Mouse (Mus musculus): ENCODE measurements around the gene Celf2. TPM values are rescaled to one million over a fixed set of nuclear protein-coding genes. Genes with fewer than 3 reads are reported as not detected.

The Celf2 gene
- polyA plus RNA-seq, 1 experiment from 2014 or later = 59.8 TPM

DNA sequence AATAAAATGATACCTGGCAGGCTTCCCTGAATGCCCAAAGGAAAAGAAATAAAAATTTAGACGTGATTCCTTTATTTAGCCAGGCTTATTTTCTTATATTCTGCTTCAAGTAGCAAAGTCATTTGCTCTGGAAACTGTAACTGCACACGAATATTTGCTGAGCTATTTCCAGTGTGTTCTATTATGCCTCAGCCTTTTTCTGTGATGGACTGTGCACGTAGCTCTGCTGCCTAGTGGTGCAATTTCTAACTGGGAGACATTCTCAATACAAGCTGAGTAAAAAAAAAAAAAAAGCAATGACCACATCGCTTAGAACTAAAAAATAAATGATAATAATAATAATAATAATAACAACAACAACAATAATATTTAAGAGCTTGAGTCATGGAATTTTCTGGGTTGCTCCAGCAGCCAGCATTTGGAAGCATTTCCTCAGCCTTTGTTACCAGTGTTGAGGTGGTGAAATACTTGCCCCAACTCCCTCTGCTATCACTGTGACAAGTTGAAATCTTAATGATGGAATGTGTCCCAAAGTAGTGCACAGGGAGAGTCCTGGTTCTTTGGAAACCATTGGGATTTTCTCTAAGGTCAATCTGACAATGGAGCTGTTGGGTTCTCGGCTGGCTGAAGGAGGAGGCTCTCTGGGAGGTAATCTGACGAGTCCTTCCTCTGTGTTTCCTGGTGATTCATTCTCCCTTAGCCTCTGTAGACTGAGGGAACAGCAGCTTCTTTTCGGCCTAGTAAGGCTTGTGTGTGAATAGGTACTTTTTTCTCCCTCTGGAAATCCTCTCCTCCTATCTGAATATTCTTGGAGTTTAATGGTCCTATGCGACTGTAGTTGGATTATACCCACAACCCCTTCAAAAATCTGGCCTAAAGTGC lies 181.1 kb downstream of the Celf2 start:
- no peaks in the 10 kb centered on the region for H3K27me3 ChIP-seq (ENCODE audit: control insufficient read depth, insufficient read depth, low read length)
- WGBS = 78% methylated on average over 8 of the region's 8 CpGs
- H3K4me2 ChIP-seq (replicated peaks; ENCODE audit: low read depth, low read length) = no peak overlapping the region
- no peak overlapping the region for H3K4me3 ChIP-seq (ENCODE audit: low read depth, low read length)
- H3K9ac ChIP-seq (replicated peaks; ENCODE audit: low read depth, low read length) = no peak overlapping the region
- H3K9me3 ChIP-seq (ENCODE audit: control insufficient read depth, low read depth, low read length) = no peaks in the 10 kb centered on the region
- no peak overlapping the region for H3K27ac ChIP-seq (ENCODE audit: low read length)
- no peaks in the 10 kb centered on the region for H3K4me1 ChIP-seq (ENCODE audit: control insufficient read depth, insufficient read depth, low read length)
- no peak for ATAC-seq (ENCODE audit: insufficient number of reproducible peaks, insufficient read depth, low FRiP score, low read depth)
- no peaks in the 10 kb centered on the region for H3K36me3 ChIP-seq (ENCODE audit: control insufficient read depth, insufficient read depth, low read length)

DNA sequence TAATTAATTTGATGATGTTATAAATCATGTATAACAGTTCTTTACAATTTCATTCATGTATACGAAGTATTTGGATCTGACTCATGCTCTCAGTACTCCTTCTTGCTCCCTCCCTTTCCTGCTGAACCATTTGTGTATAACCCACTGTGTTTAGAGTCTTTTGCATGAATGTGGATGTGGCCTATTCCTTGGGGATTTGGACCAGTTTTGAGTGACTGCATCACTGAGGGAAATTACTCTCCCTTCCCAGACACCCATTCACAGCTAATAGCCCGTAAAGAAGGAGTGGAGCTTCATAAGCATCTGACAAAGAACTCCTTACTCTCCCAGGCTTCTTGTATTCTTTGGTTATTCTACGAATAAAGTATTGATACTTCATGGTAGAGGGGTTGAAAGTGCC lies 189.6 kb downstream of the Celf2 start:
- no peaks in the 10 kb centered on the region for H3K9me3 ChIP-seq (ENCODE audit: control insufficient read depth, low read depth, low read length)
- H3K9ac ChIP-seq (replicated peaks; ENCODE audit: low read depth, low read length) = no peak overlapping the region
- H3K4me2 ChIP-seq (replicated peaks; ENCODE audit: low read depth, low read length) = no peak overlapping the region
- H3K27ac ChIP-seq (ENCODE audit: low read length) = no peak overlapping the region
- H3K36me3 ChIP-seq (ENCODE audit: control insufficient read depth, insufficient read depth, low read length) = no peaks in the 10 kb centered on the region
- no peak for ATAC-seq (ENCODE audit: insufficient number of reproducible peaks, insufficient read depth, low FRiP score, low read depth)
- no peaks in the 10 kb centered on the region for H3K27me3 ChIP-seq (ENCODE audit: control insufficient read depth, insufficient read depth, low read length)
- no peak overlapping the region for H3K4me3 ChIP-seq (ENCODE audit: low read depth, low read length)
- 83% methylated on average over 3 of the region's 3 CpGs for WGBS
- H3K4me1 ChIP-seq (ENCODE audit: control insufficient read depth, insufficient read depth, low read length) = no peaks in the 10 kb centered on the region

DNA sequence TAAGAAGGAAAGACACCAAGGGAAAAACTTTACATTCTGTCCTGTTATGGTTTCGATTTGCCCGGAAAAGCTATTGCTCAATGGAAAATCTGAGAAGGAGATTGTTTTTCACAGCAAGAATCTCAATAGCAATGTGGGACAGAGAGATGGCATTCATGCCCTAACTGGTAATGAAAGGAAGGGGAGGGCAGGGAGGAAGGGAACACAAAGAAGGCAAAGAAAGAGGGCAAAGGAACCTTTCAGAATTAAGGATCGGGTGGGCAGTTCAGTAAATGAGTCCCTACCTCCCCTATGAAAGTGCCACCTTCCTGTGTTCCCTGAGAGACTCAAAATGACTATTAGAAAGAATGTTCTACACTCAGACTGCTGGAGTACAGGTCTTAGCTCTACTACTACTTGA lies 197.6 kb downstream of the Celf2 start:
- H3K36me3 ChIP-seq (ENCODE audit: control insufficient read depth, insufficient read depth, low read length) = no peaks in the 10 kb centered on the region
- H3K27me3 ChIP-seq (ENCODE audit: control insufficient read depth, insufficient read depth, low read length) = no peaks in the 10 kb centered on the region
- H3K27ac ChIP-seq (ENCODE audit: low read length) = no peak overlapping the region
- no peak overlapping the region for H3K4me3 ChIP-seq (ENCODE audit: low read depth, low read length)
- no peaks in the 10 kb centered on the region for H3K9me3 ChIP-seq (ENCODE audit: control insufficient read depth, low read depth, low read length)
- 86% methylated on average over 3 of the region's 3 CpGs for WGBS
- no peaks in the 10 kb centered on the region for H3K4me1 ChIP-seq (ENCODE audit: control insufficient read depth, insufficient read depth, low read length)
- no peak for ATAC-seq (ENCODE audit: insufficient number of reproducible peaks, insufficient read depth, low FRiP score, low read depth)
- no peak overlapping the region for H3K4me2 ChIP-seq (replicated peaks; ENCODE audit: low read depth, low read length)
- H3K9ac ChIP-seq (replicated peaks; ENCODE audit: low read depth, low read length) = no peak overlapping the region

DNA sequence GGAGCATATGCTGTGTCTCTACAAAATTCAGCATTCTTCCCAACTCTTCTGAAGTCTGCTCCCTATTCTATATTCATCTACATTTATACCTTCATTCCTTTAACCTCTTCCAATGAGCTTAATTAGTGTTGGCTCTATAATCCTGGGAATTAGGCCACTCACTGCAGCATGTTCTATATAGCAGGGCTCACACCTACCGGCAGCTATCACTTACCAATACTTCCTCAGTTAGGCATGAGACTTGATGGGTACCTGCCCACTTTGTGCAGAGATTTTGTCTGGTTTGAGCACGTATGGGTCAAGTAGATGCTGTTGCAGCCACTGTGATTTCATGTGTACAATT lies 198.6 kb downstream of the Celf2 start:
- H3K4me1 ChIP-seq (ENCODE audit: control insufficient read depth, insufficient read depth, low read length) = no peaks in the 10 kb centered on the region
- no peak overlapping the region for H3K4me3 ChIP-seq (ENCODE audit: low read depth, low read length)
- H3K9me3 ChIP-seq (ENCODE audit: control insufficient read depth, low read depth, low read length) = no peaks in the 10 kb centered on the region
- no peaks in the 10 kb centered on the region for H3K36me3 ChIP-seq (ENCODE audit: control insufficient read depth, insufficient read depth, low read length)
- no peaks in the 10 kb centered on the region for H3K27me3 ChIP-seq (ENCODE audit: control insufficient read depth, insufficient read depth, low read length)
- 88% methylated on average over 2 of the region's 2 CpGs for WGBS
- H3K27ac ChIP-seq (ENCODE audit: low read length) = no peak overlapping the region
- H3K9ac ChIP-seq (replicated peaks; ENCODE audit: low read depth, low read length) = no peak overlapping the region
- no peak overlapping the region for H3K4me2 ChIP-seq (replicated peaks; ENCODE audit: low read depth, low read length)
- no peak for ATAC-seq (ENCODE audit: insufficient number of reproducible peaks, insufficient read depth, low FRiP score, low read depth)

DNA sequence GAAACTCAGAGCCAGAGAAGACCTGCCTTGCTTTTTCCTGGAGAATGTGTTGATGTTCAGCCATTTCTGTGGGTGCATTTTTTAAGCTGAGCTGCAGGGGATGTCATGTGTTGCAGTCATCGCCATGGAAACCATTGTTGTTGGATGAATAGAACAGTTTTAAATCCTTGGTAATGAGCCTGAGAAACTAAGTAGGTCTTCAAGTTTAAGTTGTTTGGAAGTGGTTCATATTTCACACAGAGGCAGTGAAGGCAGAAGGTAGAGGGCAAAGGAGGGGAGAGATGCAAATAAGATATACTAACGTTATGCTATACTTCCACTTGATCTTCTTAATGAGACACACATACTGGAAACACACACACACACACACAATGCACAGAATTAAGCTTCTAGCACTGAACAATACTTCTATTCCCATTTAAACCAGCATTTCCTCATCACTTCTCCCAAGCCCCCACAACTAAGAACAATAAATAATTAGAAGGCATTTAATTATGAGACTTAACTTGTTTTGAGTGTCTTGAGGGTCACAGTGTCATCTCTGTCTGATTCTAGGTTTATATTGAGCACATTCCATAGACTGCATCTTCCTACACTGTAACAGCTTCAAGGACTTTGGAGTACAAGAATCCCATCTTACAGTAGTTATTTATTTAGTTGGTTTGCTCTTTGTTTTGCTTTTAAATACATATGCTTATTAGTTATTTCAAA lies 199.1 kb downstream of the Celf2 start:
- WGBS = 46% methylated on average over 2 of the region's 2 CpGs
- H3K9ac ChIP-seq (replicated peaks; ENCODE audit: low read depth, low read length) = no peak overlapping the region
- no peak overlapping the region for H3K27ac ChIP-seq (ENCODE audit: low read length)
- no peaks in the 10 kb centered on the region for H3K36me3 ChIP-seq (ENCODE audit: control insufficient read depth, insufficient read depth, low read length)
- H3K4me3 ChIP-seq (ENCODE audit: low read depth, low read length) = no peak overlapping the region
- H3K9me3 ChIP-seq (ENCODE audit: control insufficient read depth, low read depth, low read length) = no peaks in the 10 kb centered on the region
- H3K4me2 ChIP-seq (replicated peaks; ENCODE audit: low read depth, low read length) = no peak overlapping the region
- no peaks in the 10 kb centered on the region for H3K4me1 ChIP-seq (ENCODE audit: control insufficient read depth, insufficient read depth, low read length)
- H3K27me3 ChIP-seq (ENCODE audit: control insufficient read depth, insufficient read depth, low read length) = no peaks in the 10 kb centered on the region
- ATAC-seq (ENCODE audit: insufficient number of reproducible peaks, insufficient read depth, low FRiP score, low read depth) = no peak

DNA sequence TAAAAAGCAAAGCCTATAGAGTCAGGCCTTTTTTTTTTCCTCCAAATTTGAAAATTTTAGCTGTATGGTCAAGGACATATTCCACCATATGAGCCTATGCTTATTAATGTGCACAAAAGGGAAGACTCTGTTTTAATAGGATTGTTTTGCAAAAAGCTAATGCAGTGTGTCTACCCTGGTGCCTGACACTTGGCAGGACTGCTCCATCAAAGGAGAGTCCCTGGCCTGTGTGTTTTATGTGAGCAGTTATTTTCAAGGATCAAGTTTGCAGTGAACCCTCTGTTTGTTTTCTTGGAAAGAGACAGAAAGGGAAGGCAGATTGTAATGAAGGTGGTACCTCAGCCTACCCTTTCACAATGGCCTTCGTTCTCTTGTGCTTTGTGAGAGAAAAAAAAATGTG lies 200.0 kb downstream of the Celf2 start:
- Histone ChIP-seq H3K4me1 (ENCODE audit: control insufficient read depth, insufficient read depth, low read length) (no peaks in the 10 kb centered on the region), H3K9ac (replicated peaks; ENCODE audit: low read depth, low read length) (no peak overlapping the region), H3K9me3 (ENCODE audit: control insufficient read depth, low read depth, low read length) (no peaks in the 10 kb centered on the region), H3K36me3 (ENCODE audit: control insufficient read depth, insufficient read depth, low read length) (no peaks in the 10 kb centered on the region), H3K4me2 (replicated peaks; ENCODE audit: low read depth, low read length) (no peak overlapping the region), H3K27ac (ENCODE audit: low read length) (no peak overlapping the region), H3K4me3 (ENCODE audit: low read depth, low read length) (no peak overlapping the region), H3K27me3 (ENCODE audit: control insufficient read depth, insufficient read depth, low read length) (no peaks in the 10 kb centered on the region)
- 95% methylated on average over 1 of the region's 1 CpGs for WGBS
- no peak for ATAC-seq (ENCODE audit: insufficient number of reproducible peaks, insufficient read depth, low FRiP score, low read depth)

DNA sequence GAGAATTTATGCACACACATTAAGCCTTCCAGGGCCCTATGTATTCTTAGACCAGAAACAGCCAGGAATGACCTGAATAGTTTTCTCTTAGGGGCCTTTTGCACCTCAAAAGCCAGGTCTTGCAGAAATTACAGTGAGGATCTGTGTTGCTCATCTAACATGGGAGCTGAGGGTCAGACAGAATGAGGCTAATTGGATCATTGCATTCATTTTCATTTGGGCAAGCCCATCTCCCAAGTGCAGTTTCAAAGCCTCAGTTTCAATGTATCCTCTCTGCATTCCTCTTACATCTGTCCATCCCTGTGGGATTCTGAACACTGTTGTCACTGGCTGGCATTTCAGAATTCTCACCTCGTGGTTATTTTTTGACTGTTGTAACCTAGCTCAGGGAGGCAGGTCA lies 200.6 kb downstream of the Celf2 start:
- no peaks in the 10 kb centered on the region for H3K9me3 ChIP-seq (ENCODE audit: control insufficient read depth, low read depth, low read length)
- H3K4me3 ChIP-seq (ENCODE audit: low read depth, low read length) = no peak overlapping the region
- H3K4me2 ChIP-seq (replicated peaks; ENCODE audit: low read depth, low read length) = no peak overlapping the region
- no peak overlapping the region for H3K27ac ChIP-seq (ENCODE audit: low read length)
- no peaks in the 10 kb centered on the region for H3K36me3 ChIP-seq (ENCODE audit: control insufficient read depth, insufficient read depth, low read length)
- H3K4me1 ChIP-seq (ENCODE audit: control insufficient read depth, insufficient read depth, low read length) = no peaks in the 10 kb centered on the region
- 68% methylated on average over 1 of the region's 1 CpGs for WGBS
- no peak overlapping the region for H3K9ac ChIP-seq (replicated peaks; ENCODE audit: low read depth, low read length)
- H3K27me3 ChIP-seq (ENCODE audit: control insufficient read depth, insufficient read depth, low read length) = no peaks in the 10 kb centered on the region
- no peak for ATAC-seq (ENCODE audit: insufficient number of reproducible peaks, insufficient read depth, low FRiP score, low read depth)

DNA sequence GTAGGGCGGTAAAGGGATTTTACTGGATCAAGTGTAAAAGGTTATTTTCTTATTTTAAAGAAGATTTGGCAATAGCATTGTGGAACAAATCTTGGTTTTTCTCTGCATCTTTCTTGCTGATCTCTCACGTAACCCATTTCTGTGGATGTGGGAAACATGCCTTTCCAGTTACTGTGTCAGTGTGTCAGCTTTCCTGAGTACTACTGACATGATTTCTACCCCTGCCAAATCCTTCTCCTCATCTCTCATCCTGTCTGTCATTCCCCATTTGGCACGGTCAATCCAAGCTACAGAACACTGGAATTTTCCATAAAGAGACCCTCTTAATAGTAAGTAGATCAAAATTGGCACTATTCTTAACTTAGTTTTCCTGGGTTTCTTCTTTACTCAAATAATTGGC lies 221.9 kb downstream of the Celf2 start:
- ATAC-seq (ENCODE audit: insufficient number of reproducible peaks, insufficient read depth, low FRiP score, low read depth) = no peak
- no peaks in the 10 kb centered on the region for H3K9me3 ChIP-seq (ENCODE audit: control insufficient read depth, low read depth, low read length)
- no peak overlapping the region for H3K27ac ChIP-seq (ENCODE audit: low read length)
- H3K9ac ChIP-seq (replicated peaks; ENCODE audit: low read depth, low read length) = no peak overlapping the region
- WGBS = 83% methylated on average over 3 of the region's 3 CpGs
- no peaks in the 10 kb centered on the region for H3K27me3 ChIP-seq (ENCODE audit: control insufficient read depth, insufficient read depth, low read length)
- H3K4me3 ChIP-seq (ENCODE audit: low read depth, low read length) = no peak overlapping the region
- H3K4me1 ChIP-seq (ENCODE audit: control insufficient read depth, insufficient read depth, low read length) = no peaks in the 10 kb centered on the region
- no peaks in the 10 kb centered on the region for H3K36me3 ChIP-seq (ENCODE audit: control insufficient read depth, insufficient read depth, low read length)
- H3K4me2 ChIP-seq (replicated peaks; ENCODE audit: low read depth, low read length) = no peak overlapping the region
